Mouse (Mus musculus) ovary, postnatal 14 days (tissue): ENCODE measurements at regions not wholly inside any gene's neighbourhood (a gene's known extent, or its start where the extent isn't known, plus 50 kb on each side); places are given as distances from the start of the nearest gene placed in this dataset.
A peak's percentile ranks its signal among the peaks of the same experiment; 100 is the strongest.

Source experiments
- DNase-seq: peaks from one replicate; pipeline ENCODE4 v3.0.0; 2022; ENCODE audit warnings: low spot score

DNA sequence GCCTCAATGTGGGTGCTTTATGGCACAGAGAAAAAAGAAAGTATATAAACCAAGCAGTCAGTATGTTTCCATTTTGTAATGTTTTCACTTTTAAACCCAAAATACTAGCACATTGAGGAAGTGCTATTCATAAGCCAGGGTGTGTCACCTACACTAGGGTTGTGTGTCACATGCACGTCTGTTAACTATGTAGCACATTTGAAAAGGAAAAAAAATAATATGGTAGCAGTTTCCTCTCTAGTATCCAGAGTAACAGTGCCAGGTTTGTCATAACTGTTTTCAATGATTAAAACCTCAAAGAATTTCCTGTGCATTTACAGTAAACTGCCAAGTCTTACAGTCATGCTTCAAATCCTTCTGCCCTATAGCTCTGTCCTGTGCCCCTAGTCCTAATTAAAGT, 424.8 kb downstream of the Tmem161b start:
- DNase-seq: no peak

DNA sequence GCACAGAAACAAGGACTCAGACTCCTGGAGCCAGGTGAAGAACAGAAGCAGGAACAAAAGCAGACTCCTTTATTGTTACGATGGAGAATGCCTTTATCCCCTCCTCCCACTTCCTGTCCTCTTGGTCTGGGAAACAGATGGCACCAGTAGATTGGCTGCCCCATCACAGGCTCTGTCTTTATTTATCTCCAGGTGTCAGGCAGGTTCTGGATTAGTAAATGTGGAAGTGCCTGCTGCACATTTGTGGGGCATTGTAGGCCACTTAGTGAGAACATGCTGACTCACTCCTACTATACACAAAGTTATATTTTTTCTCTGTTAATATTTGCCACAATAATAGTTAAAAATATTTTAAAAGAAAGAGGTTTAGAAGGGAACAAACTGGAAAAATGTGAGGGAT, 426.0 kb downstream of the Tmem161b start:
- DNase-seq: no peak

DNA sequence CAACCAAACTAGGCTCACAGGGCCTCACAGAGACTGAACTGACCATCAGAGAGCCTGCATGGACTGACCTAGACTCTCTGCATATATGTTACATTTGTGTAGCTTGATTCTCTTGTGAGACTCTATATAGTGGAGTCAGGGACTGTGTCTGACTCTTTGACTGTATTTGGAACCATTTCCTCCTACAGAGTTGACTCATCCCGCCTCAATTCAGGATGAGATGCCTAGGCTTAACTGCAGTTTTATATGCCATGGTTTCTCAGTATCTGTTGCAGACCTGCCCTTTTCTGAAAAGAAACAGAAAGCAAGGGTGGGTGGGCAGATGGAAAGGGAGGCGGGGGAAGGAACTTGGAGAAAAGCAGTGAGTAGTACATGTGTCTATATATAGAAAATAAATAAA, 441.9 kb downstream of the Tmem161b start:
- no peak for DNase-seq

DNA sequence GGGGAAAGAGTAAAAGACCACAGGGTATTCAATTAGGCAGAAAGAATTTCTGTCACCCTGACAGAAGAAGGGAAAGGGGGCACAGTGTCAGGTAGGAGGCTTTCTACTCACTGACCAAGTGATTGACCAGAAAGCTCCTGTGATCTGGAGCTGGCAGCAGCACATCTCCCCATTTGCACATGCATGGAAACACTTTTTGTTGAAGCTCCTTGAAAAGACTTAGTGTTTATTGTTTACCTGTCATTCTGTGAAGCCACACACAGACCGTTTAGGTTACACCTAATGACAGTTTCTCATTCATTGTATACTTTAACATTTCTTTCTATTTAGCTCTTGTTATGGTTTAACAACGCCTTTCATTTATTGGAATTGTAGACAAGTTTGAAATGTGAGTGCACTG, 458.9 kb downstream of the Tmem161b start:
- no peak for DNase-seq

DNA sequence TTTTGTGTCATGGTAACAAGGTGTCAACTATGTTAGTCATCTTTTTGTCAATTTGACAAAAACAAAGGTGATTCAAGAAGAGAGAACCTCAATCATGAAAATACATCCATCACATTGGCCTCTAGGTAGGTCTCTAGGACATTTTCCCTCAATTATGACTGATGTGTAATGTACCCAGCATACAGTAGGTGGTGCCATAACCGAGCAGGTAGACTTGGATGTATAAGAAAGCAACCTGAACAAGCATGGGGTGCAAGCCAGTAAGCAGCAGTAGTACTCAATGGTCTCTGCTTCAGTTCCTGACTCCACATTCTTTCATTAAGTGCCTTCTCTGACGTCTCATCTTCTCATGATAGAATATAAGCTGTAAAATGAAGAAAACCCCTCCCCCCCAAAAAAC, 463.8 kb downstream of the Tmem161b start:
- DNase-seq: no peak

DNA sequence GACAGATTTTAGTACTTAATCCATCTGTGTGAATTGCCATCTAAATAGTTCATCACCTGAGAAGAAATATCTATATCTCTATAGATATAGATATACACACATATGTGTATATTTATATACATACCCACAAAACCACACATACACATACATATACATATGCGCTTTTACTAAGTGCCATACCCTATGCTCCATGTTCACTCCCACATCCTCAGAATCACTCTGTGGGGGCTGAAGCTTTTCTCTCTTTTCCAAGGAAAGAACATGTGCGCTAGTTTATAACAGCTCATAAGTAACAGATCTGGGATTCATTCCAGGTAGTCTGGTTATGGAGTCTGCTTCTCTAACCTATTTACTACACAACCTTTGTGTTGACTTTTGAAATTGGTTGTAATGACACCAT, 471.4 kb downstream of the Tmem161b start:
- DNase-seq: no peak

DNA sequence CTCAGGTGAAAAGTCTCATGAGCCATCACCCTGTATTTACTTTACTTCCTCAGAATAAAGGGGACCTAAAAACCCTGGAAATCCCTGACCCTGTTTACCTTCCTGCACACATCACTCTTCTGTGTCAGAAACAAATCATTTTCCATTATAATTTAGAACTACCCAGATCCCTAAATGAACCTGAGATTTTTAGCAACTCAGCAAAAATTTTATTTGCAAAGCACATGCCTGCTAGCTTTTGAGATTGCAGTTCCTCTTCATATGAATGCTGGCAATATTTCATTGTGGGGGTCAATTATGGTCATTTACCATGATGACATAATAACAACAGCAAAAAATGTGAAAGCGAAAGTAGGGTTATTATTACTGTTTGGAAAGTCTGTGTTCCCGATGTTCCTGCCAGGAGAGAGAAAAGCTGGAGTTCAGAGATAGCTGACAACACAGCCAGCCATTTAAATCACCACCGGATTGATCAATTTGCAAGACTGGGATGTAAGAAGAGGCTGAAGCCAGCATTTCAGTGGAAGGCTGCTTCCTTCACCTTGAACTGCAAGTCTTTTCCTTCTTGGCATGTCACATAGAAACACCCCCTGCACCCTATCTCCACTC, 476.5 kb downstream of the Tmem161b start:
- DNase-seq: no peak

DNA sequence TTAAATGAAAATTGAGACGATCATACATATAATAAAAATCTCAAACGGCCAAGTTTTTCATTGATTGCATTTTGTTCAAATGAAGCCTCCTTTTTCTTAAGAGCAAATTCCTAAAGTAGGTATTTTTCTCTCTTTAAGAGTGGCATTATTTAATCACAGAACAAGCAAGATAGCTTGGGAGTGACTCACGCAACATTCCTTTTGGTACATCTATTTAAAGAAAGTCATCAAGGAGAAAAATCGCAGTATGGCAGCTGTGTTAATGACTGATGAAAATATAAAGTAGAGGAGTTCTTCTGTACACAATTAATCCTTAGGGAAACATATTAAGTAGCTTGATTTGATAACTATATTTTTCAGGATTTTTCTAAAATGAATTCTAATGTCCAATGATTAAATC, 448.0 kb upstream of the Ccnh start:
- no peak for DNase-seq

DNA sequence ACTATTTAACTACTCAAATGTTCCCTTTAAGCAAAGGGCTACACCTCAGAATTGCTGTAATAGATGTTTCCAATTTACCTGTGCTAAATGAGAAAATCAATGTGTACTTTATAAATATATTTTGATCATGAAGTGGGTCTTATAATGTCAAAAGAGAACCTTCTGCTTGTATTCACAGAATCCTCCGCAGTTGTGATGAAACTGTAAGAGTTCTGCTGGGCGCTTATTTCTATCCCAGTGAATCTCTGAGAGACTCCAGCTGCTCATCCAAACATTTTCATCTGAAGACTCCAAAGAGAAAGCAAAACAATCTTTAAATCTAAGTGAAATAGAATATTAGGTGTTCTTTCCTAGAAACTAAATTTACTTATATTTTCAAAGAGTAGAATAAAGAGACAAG, 440.9 kb upstream of the Ccnh start:
- no peak for DNase-seq

DNA sequence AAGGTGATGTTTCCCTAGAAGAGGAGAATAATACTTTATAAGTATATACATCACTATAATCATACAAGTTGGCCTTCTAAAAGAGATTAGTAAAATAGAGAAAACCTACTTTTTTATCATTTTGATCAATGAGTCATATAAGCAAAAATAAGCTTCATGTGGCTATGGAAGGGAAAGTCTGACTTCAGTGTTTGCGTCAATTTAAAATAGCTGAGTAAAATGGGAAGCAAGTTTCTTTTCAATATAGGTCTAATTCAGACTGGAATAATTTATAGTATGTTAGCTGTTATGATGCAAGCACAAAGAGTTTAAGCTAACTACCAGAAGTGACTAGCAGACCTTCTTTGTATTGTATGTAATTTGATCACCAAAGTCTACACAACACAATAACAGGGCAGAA, 440.0 kb upstream of the Ccnh start:
- DNase-seq: no peak

DNA sequence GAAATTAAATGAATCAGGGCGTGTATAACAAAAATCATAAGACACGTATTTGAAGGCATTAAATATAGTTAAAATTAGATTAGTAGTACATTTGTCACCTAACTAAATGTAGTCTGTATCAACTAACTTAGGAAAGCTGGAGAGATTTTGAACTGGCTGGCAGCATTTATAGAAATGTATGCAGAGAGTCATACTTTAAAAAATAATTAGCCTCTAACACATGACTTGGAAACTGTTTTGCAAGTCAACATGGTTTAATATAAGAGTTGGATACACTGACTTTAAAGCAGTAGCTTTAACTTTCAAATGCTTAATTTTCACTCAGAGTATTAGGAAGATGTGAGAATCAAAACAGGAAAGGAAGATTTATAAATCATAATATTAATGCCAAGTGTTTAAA, 439.1 kb upstream of the Ccnh start:
- no peak for DNase-seq

DNA sequence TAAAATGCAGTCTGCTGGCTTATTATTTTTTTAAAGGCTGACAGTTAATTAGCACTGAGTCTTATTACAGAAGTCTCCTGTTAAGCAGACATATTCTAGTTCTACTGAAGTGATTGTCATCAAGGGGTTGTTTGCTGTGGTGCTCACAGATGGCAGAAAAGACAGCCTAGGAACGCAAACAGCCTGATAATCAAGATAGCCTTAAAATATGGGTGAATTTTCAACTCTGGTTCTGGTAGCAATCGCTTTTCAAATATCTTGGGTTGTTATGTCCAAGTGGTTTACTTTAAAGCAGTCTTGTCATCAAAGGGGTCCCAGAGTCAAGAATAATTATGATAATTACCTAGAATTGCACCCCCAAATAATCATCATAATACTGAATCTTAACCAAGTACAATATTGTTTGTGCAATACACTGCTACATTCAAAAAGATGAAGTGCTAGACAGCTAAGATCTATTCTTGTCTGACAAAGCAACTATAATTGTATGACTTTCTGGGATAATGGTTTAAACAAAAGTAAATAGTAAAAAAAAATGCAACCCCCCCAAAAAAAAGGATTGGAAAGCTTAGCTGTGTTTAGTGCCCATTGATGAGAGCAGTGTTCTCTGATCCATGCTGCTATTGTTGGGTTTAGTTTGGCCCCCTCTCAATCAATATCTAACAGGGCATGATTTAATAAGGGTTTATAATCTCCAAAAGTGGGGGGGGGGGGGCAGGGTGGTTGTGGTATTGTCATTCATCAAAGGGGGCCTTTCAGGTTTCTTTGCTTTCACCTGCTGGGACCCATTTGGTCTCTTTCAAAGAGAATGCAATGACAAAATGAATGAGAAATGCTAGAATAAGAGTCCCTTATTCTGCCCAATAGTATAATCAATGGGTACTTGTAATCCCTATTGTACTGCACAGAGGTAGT, 437.4 kb upstream of the Ccnh start:
- no peak for DNase-seq

DNA sequence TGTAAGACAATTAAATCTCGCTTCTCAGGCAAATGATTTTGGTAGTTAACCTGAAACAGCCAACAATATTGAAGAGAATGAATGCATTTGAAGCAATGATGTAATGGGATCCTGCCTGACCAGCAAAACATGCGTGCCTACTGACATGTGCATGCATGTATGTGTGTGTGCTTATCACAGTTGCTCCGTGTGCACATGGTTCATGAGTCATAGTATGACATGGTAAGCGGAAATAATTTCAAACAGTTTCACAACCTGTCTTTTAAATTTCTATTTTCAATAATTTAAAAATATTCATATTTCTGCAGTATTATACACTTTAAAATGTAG, 436.8 kb upstream of the Ccnh start:
- no peak for DNase-seq

DNA sequence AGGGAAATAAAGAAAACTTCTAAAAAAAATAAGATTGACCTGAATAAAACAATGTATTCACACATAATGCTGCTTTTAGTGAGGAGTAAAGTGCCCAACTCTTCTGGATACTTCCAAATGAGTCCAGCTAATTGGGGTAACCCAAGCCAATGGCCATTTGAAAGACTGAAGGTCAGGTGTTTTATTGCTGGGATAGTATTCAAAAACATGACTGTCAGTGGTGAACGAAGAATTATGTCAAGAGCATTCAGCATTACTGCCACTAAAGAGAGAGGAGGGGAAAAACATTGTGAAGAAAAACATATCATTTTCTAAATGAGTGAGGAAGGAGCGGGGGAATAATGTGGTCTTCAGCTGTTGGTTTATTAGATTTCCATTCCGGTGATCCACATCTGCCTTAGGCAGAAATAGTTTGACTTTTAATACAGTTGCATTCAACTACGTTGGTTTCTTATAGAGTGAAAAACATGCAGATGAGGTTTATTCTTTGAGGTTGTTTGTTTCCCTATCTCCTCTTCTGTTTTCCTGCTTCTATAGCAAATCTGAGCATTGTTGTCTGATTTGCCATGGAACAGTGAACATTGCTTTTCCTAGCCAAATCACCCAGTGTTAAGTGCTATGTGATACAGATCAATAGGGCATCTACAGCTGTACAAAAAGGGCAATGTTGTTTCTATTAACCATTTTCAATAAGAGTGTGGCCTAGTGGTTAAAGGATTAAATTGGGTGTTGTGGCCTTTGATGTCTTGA, 435.3 kb upstream of the Ccnh start:
- DNase-seq: no peak

DNA sequence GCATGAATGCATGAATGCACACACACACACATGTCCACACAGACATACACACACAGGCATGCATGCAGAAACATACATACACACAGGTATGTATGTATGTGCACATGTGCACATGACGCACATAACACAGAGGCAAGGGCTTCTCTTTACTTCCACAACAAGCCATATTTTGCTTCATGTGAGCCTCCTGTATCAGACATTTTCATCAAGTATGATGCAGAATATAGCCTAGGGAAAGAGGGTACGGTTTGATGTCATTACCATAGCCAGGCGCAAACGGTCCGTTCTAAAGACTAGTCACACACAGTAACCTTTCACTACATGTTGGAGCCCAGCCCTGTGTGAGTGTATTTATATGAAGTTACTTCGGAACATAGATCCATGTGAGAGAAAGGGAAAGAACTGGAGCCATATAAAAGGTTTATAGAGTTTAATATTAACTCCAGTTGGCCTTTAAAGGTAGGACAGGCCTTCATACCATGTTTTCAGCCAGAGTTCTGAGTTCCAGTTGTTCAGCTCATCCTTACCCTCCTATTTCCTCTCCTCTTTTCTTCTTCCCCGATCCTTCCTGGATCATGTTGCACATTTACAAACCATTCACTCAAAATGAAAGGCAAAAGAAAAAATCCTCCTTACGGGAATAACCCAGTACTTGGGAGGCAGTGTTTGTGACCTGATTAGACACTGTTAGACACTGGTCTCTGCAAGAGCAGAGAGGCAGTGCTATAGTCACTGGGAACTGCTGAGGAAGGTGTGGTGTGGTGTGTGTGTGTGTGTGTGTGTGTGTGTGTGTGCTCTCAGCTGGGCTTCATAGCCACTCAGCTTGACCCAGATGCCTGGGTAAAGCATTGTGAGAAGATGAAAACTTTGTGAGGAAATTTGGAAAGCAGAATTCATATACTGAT, 434.1 kb upstream of the Ccnh start:
- DNase-seq: no peak

DNA sequence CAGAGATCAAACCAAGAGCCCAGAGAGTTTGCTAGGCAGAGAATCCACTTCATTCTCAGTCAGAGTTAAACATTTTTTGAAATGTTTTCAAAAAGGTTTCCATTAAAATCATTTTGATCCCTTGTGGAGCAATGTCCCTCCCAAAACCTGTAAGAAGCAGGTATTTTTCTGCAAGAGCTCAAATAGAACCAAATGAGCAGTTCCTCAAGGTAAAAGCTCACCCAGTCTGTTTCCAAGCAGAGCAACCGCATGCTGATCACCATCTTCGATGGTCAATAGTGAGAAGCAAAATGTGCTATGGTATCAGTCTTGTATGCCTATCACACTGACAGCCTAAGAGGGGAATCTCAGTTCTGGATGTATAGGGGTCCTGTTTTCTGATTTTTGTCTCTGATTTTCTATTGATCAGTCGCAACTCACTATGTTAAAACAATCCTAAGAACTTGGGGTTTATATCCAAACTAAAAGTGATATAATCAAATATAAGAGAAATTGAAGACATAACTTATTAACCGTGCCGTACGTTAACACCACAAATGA, 432.3 kb upstream of the Ccnh start:
- no peak for DNase-seq

DNA sequence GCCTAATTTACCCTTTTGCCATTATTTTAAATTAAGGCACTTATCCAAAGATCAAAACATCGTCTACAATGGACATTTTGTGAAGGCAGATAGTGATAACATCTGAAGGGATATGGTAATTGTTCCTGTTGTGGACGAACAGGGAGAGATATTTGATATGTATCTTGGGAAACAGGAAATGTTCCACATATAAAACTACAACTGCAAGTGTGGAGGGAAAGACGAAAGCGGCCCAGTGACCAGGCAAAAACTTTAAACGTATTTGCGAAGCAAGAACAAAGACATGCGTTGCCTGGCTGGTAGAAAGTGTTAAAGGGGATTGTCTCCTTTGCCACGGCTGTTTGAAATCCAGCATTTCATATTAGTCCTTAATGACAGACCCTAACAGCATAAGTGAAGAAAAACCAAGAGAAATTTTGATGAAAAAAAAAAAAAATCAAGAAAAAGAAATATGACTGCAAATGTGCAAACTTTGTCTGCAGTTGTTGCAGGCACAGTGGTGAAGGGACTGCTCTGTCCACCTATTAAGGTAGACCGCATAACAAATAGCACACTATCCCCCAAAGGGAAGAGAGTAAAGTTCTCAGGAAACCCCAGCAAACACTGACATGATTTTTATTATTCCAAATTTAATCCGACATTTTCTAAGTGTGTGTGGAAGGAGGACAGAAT, 431.2 kb upstream of the Ccnh start:
- no peak for DNase-seq

DNA sequence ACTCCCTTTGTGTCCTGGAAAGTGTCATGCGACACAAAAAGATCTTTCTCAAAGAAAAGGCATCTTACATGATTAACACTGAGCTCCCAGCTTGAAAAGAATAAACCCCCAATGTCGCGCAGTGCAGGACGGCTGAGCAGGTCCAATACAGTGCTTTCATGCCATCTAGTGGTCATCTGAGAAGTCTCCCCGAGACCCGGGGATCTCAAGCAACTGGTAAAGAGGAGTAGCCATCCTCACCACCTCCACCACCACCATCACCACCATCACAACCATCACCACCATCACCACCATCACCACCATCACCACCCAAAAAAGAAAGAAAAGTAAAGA, 430.7 kb upstream of the Ccnh start:
- peak; percentile 44 for DNase-seq

DNA sequence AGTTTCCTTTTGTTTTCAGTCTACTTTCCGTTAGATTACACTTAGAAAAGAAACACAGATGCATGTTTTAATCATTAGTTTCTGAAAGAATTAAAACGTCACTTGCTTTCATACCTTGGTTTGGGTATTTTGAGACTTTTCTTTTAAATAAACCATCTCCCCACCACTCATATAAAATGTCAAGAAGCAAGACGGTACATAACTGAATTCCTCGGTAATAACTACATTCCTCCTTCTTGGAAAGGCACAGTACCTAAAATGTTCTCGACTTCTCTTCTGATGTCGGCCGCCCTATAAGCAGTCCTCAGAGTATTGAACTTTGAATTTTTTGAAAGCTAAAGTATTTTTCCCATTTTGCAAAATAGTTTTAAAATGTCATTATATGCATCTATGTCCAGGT, 430.1 kb upstream of the Ccnh start:
- no peak for DNase-seq

DNA sequence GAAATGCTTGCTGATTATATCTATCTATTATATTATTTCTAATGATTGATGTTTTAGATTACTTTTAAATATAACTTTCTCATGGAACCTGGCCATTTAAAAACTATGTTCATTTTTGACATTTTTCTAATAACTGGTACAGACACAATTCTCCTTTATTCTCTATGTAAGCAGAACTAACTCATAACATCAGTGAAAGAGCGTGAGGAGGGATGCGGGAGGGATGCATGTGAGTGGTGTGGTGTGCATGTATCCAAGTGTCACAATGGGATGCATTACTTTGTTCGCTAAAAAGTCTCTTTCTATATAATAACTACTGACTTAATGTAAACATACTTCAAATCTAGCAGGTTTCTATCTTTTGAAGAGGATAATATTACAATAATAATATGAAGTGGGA, 428.7 kb upstream of the Ccnh start:
- DNase-seq: no peak

DNA sequence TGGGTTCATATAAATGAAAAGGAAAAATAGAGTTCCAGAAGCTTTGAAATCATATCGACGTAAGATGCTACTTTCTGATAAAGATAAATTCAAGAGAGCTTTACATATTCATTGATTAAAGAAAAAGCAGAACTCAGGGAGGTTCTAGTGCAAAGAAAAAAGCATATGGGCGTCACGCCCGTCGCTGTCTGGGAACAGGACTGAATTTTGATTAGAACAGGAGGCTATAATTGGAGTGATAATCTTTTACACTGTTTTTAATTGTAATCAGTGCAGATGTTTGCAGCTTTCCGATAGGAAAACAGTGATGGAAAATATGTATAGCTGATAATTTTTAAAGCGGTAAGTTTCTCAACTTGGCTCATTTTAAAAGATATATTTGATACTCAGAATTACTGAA, 428.2 kb upstream of the Ccnh start:
- DNase-seq: no peak

DNA sequence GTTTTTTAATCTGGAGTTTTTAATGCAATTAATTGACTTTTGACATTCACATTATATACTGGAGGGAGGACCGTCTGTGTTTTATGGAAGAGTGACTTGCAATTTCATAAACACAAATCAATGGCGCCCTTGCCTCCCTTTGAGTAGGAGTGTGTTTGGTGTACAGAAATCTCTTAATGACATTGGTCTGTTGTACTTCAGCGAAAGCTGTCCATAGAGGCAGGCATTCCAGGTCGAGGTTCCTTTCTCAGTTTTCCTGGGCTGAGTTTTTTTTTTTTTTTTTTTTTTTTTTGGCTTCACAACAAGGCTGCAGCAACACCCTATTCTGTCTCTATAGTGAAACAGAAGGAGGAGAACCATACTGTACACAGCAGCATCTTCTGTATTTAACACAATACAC, 427.4 kb upstream of the Ccnh start:
- DNase-seq: no peak
